Mouse (Mus musculus): ENCODE results near the gene 0610010K14Rik.

0610010K14Rik gene

GRCm38 (mm10) chr11:70237457-70238167 is at the start of gene 0610010K14Rik:
Gene 0610010K14Rik (minus strand): TSS chr11:70237914.
- peak; percentile 99 for DNase-seq

- no peak for DNase-seq
These were observed 48.0 kb upstream of the 0610010K14Rik start for GRCm38 (mm10) chr11:70285686-70286085.

GRCm38 (mm10) chr11:70284757-70285156 is 47.0 kb upstream of the 0610010K14Rik start:
- DNase-seq, result no peak

GRCm38 (mm10) chr11:70283666-70284065 is 46.0 kb upstream of the 0610010K14Rik start:
- DNase-seq, result no peak

- no peak for DNase-seq
These were observed 42.7 kb upstream of the 0610010K14Rik start for GRCm38 (mm10) chr11:70280441-70280840.

- DNase-seq, result no peak
These were observed 41.2 kb upstream of the 0610010K14Rik start for GRCm38 (mm10) chr11:70278961-70279360.

- DNase-seq, result no peak
These were observed 33.9 kb upstream of the 0610010K14Rik start for GRCm38 (mm10) chr11:70271641-70272040.

- DNase-seq, result no peak
These were observed 28.7 kb upstream of the 0610010K14Rik start for GRCm38 (mm10) chr11:70266405-70266804.

- no peak for DNase-seq
These were observed 28.1 kb upstream of the 0610010K14Rik start for GRCm38 (mm10) chr11:70265819-70266218.

- no peak for DNase-seq
These were observed 27.5 kb upstream of the 0610010K14Rik start for GRCm38 (mm10) chr11:70265252-70265651.

GRCm38 (mm10) chr11:70259035-70259434 is 21.3 kb upstream of the 0610010K14Rik start:
- DNase-seq, result no peak

GRCm38 (mm10) chr11:70254931-70255531 is 17.3 kb upstream of the 0610010K14Rik start, which contains the start of gene Alox12:
Gene Alox12 (minus strand): TSS chr11:70255353.
- DNase-seq, result no peak

- no peak for DNase-seq
These were observed 16.6 kb upstream of the 0610010K14Rik start for GRCm38 (mm10) chr11:70254337-70254736.

- DNase-seq, result no peak
These were observed 14.1 kb upstream of the 0610010K14Rik start for GRCm38 (mm10) chr11:70251853-70252252.

- no peak for DNase-seq
These were observed 12.4 kb upstream of the 0610010K14Rik start for GRCm38 (mm10) chr11:70250150-70250549.

GRCm38 (mm10) chr11:70247136-70247845 is 9.6 kb upstream of the 0610010K14Rik start:
- DNase-seq, result no peak

GRCm38 (mm10) chr11:70242591-70242990 is 4.9 kb upstream of the 0610010K14Rik start:
- DNase-seq, result no peak

- peak; percentile 83 for DNase-seq
These were observed 2.0 kb upstream of the 0610010K14Rik start, which contains the start of the genes Gm21988 and Rnasek for GRCm38 (mm10) chr11:70239541-70240279. Gene Gm21988 (minus strand): TSS chr11:70239830. Gene Rnasek (minus strand): TSS chr11:70239842.

GRCm38 (mm10) chr11:70238591-70239440 is 1.1 kb upstream of the 0610010K14Rik start:
- no peak for DNase-seq

- DNase-seq, result no peak
These were observed 997 bp downstream of the 0610010K14Rik start for GRCm38 (mm10) chr11:70236717-70237116.

GRCm38 (mm10) chr11:70235254-70235900 is 2.3 kb downstream of the 0610010K14Rik start:
- no peak for DNase-seq
